Mouse (Mus musculus) neural tube, embryonic 11.5 days (tissue): ENCODE measurements around the gene Ccdc22. TPM values are rescaled to one million over a fixed set of nuclear protein-coding genes. Genes with fewer than 3 reads are reported as not detected.

Source experiments
- ATAC-seq: fragments of 200-750 bp; cut with Nextera tagmentation; 2 replicates; pipeline ENCODE4 v1.8.0; 2017; ENCODE audit warnings: moderate number of reproducible peaks, mild to moderate bottlenecking, moderate TSS enrichment, moderate library complexity; ENCODE audit not compliant: insufficient read depth, low FRiP score, low TSS enrichment
- DNase-seq: peaks from one replicate; pipeline ENCODE4 v3.0.0-alpha.2; 2015; ENCODE audit warnings: low spot score
- H3K27ac ChIP-seq: fragments of 300-500 bp; sonication (generic); 2 replicates; pipeline ENCODE4 v1.5.1; 2014; ENCODE audit warnings: low read depth, mild to moderate bottlenecking, low read length
- H3K27me3 ChIP-seq: fragments of 300-500 bp; sonication (generic); 2 replicates; pipeline ENCODE4 v1.6.1; 2014; ENCODE audit warnings: mild to moderate bottlenecking, low read length, mixed read lengths; ENCODE audit not compliant: control insufficient read depth, insufficient read depth
- H3K36me3 ChIP-seq: fragments of 300-500 bp; sonication (generic); 2 replicates; pipeline ENCODE4 v1.6.1; 2014; ENCODE audit warnings: mild to moderate bottlenecking, low read length, moderate library complexity, mixed read lengths; ENCODE audit not compliant: control insufficient read depth, insufficient read depth
- H3K4me1 ChIP-seq: fragments of 300-500 bp; sonication (generic); 2 replicates; pipeline ENCODE4 v1.6.1; 2014; ENCODE audit warnings: low read length, mixed read lengths; ENCODE audit not compliant: control insufficient read depth, insufficient read depth
- H3K4me2 ChIP-seq: fragments of 300-500 bp; sonication (generic); 2 replicates; pipeline ENCODE4 v1.6.1; 2014; ENCODE audit warnings: low read depth, mild to moderate bottlenecking, moderate library complexity
- H3K4me3 ChIP-seq: fragments of 300-500 bp; sonication (generic); 2 replicates; pipeline ENCODE4 v1.5.1; 2014; ENCODE audit warnings: low read depth, low read length
- H3K9ac ChIP-seq: fragments of 300-500 bp; sonication (generic); 2 replicates; pipeline ENCODE4 v1.6.1; 2014; ENCODE audit warnings: mild to moderate bottlenecking, low read length
- H3K9me3 ChIP-seq: fragments of 300-500 bp; sonication (generic); 2 replicates; pipeline ENCODE4 v1.6.1; 2016; ENCODE audit warnings: low read length; ENCODE audit not compliant: control insufficient read depth
- WGBS: fragments of 180-500 bp; shearing (Covaris S2); extraction: QIAGEN DNeasy Blood & Tissue Kit; methylation state at CpG from one replicate; pipeline ENCODE4 v1.1.7; 2014; 5-methylcytosine and 5-hydroxymethylcytosine counted together
- polyA plus RNA-seq: library from polyadenylated mRNA; unstranded; fragments of >200 nt; fragmentation: Nextera tagmentation; extraction: Ambion mirVana; gene quantifications from 2 replicates; pipeline ENCODE4 v1.2.1, GENCODE M21; 2014

The Ccdc22 gene
- 28.4 and 29.2 TPM in 2 replicates for polyA plus RNA-seq

GRCm38 (mm10) chrX:7604879-7605574, at the start of gene Ccdc22:
TSS of gene Ccdc22 (minus strand) at chrX:7605517.
- Histone ChIP-seq H3K27ac (no peak within 1 kb of the TSS), H3K27me3 (no peaks in the 10 kb centered on the region)
- 20% methylated on average over 28 of the region's 28 CpGs for WGBS

GRCm38 (mm10) chrX:7648671-7649304, 43.5 kb upstream of the Ccdc22 start:
- Histone ChIP-seq H3K9me3 (no peaks in the 10 kb centered on the region), H3K9ac (peak overlapping the region; percentile 51), H3K27ac (0 out of 2 replicates have a peak overlapping the region, but pooled peaks have one; percentile 39), H3K36me3 (no peaks in the 10 kb centered on the region), H3K4me3 (peak overlapping the region; percentile 32), H3K4me1 (no peaks in the 10 kb centered on the region), H3K4me2 (peak overlapping the region; percentile 44), H3K27me3 (no peaks in the 10 kb centered on the region)
- WGBS: 20% methylated on average over 25 of the region's 25 CpGs
- DNase-seq: peak; percentile 79
- peak; percentile 96 for ATAC-seq

More at GRCm38 (mm10) chrX:7604879-7605574, at the start of gene Ccdc22:
- H3K36me3 ChIP-seq: no peaks in the 10 kb centered on the region
- peak within 1 kb of the TSS; percentile 45 for H3K4me2 ChIP-seq
- H3K9me3 ChIP-seq: no peaks in the 10 kb centered on the region
- H3K9ac ChIP-seq: peak within 1 kb of the TSS; percentile 36; the same call in 1 of the 2 replicates
- no peaks in the 10 kb centered on the region for H3K4me1 ChIP-seq
- peak; percentile 88 for ATAC-seq
- DNase-seq: peak; percentile 81
- H3K4me3 ChIP-seq: peak within 1 kb of the TSS; percentile 22

GRCm38 (mm10) chrX:7645349-7645748, 40.0 kb upstream of the Ccdc22 start:
- H3K4me2 ChIP-seq: no peak overlapping the region
- ATAC-seq: no peak
- WGBS: 15% methylated on average over 5 of the region's 5 CpGs
- H3K4me3 ChIP-seq: no peak overlapping the region
- H3K27ac ChIP-seq: no peak overlapping the region
- peak; percentile 76 for DNase-seq
- H3K9ac ChIP-seq: no peak overlapping the region
- no peaks in the 10 kb centered on the region for H3K9me3 ChIP-seq
- no peaks in the 10 kb centered on the region for H3K27me3 ChIP-seq
- no peaks in the 10 kb centered on the region for H3K36me3 ChIP-seq
- no peaks in the 10 kb centered on the region for H3K4me1 ChIP-seq

- Histone ChIP-seq H3K4me2 (no peak overlapping the region), H3K4me1 (no peaks in the 10 kb centered on the region), H3K36me3 (no peaks in the 10 kb centered on the region), H3K27me3 (no peaks in the 10 kb centered on the region), H3K4me3 (no peak overlapping the region), H3K9ac (no peak overlapping the region), H3K27ac (no peak overlapping the region), H3K9me3 (no peaks in the 10 kb centered on the region)
- no peak for DNase-seq
- ATAC-seq: no peak
- WGBS: 31% methylated on average over 12 of the region's 12 CpGs
Measured at GRCm38 (mm10) chrX:7640785-7641184, 35.5 kb upstream of the Ccdc22 start.

- Histone ChIP-seq H3K4me1 (no peaks in the 10 kb centered on the region), H3K9me3 (no peaks in the 10 kb centered on the region), H3K36me3 (no peaks in the 10 kb centered on the region), H3K4me3 (peak overlapping the region; percentile 39), H3K27ac (no peak overlapping the region), H3K4me2 (peak overlapping the region; percentile 41), H3K9ac (no peak overlapping the region), H3K27me3 (no peaks in the 10 kb centered on the region)
- DNase-seq (no peak), ATAC-seq (peak; percentile 35)
- 27% methylated on average over 13 of the region's 13 CpGs for WGBS
Measured at GRCm38 (mm10) chrX:7639536-7640325, 34.4 kb upstream of the Ccdc22 start.

GRCm38 (mm10) chrX:7638401-7639091, 33.2 kb upstream of the Ccdc22 start, which contains the start of gene Syp:
TSS of gene Syp (plus strand) at chrX:7638471.
- 20% methylated on average over 42 of the region's 42 CpGs for WGBS

GRCm38 (mm10) chrX:7635101-7635500, 29.8 kb upstream of the Ccdc22 start:
- Histone ChIP-seq H3K9ac (no peak overlapping the region), H3K36me3 (no peaks in the 10 kb centered on the region), H3K4me3 (no peak overlapping the region), H3K27ac (no peak overlapping the region), H3K27me3 (no peaks in the 10 kb centered on the region), H3K4me1 (no peaks in the 10 kb centered on the region), H3K9me3 (no peaks in the 10 kb centered on the region), H3K4me2 (no peak overlapping the region)
- 66% methylated on average over 3 of the region's 3 CpGs for WGBS
- no peak for DNase-seq
- ATAC-seq: no peak

More at GRCm38 (mm10) chrX:7638401-7639091, 33.2 kb upstream of the Ccdc22 start, which contains the start of gene Syp:
- Histone ChIP-seq H3K9ac (peak within 1 kb of the TSS; percentile 50), H3K4me1 (no peaks in the 10 kb centered on the region), H3K27me3 (no peaks in the 10 kb centered on the region), H3K4me2 (peak within 1 kb of the TSS; percentile 41), H3K36me3 (no peaks in the 10 kb centered on the region), H3K9me3 (no peaks in the 10 kb centered on the region), H3K4me3 (peak within 1 kb of the TSS; percentile 39), H3K27ac (no peak within 1 kb of the TSS)
- ATAC-seq (peak; percentile 81), DNase-seq (peak; percentile 86)

GRCm38 (mm10) chrX:7632560-7632959, 27.2 kb upstream of the Ccdc22 start:
- H3K9ac ChIP-seq: no peak overlapping the region
- H3K4me3 ChIP-seq: no peak overlapping the region
- DNase-seq (no peak), ATAC-seq (no peak)
- 97% methylated on average over 6 of the region's 6 CpGs for WGBS
- no peaks in the 10 kb centered on the region for H3K9me3 ChIP-seq
- no peaks in the 10 kb centered on the region for H3K27me3 ChIP-seq
- H3K27ac ChIP-seq: no peak overlapping the region
- H3K36me3 ChIP-seq: no peaks in the 10 kb centered on the region
- no peaks in the 10 kb centered on the region for H3K4me1 ChIP-seq
- H3K4me2 ChIP-seq: no peak overlapping the region
